Mouse (Mus musculus) kidney, embryonic 16.5 days (tissue): Measurements from ENCODE around the gene Lpp. TPM values are rescaled to one million over a fixed set of nuclear protein-coding genes. Genes with fewer than 3 reads are reported as not detected.

Experiments
- ATAC-seq: fragments of 200-750 bp; cut with Nextera tagmentation; 2 replicates; pipeline ENCODE4 v1.8.0; 2017; ENCODE audit warnings: moderate TSS enrichment; ENCODE audit not compliant: low FRiP score, low TSS enrichment
- H3K27ac ChIP-seq: fragments of 300-500 bp; sonication (generic); 2 replicates; pipeline ENCODE4 v1.5.1; 2014; ENCODE audit warnings: low read length
- H3K27me3 ChIP-seq: fragments of 300-500 bp; sonication (generic); 2 replicates; pipeline ENCODE4 v1.6.1; 2014; ENCODE audit warnings: low read length, control low read depth, mixed read lengths; ENCODE audit not compliant: insufficient read depth
- H3K36me3 ChIP-seq: fragments of 300-500 bp; sonication (generic); 2 replicates; pipeline ENCODE4 v1.6.1; 2014; ENCODE audit warnings: low read length, control low read depth, mixed read lengths; ENCODE audit not compliant: insufficient read depth
- H3K4me1 ChIP-seq: fragments of 300-500 bp; sonication (generic); 2 replicates; pipeline ENCODE4 v1.6.1; 2014; ENCODE audit warnings: low read length, control low read depth, mixed read lengths; ENCODE audit not compliant: insufficient read depth
- H3K4me2 ChIP-seq: fragments of 300-500 bp; sonication (generic); replicated peaks from 2 replicates; pipeline ENCODE4 v1.6.1; 2014; ENCODE audit warnings: low read depth, low read length
- H3K4me3 ChIP-seq: fragments of 300-500 bp; sonication (generic); 2 replicates; pipeline ENCODE4 v1.5.1; 2014; ENCODE audit warnings: mild to moderate bottlenecking, low read length
- H3K9ac ChIP-seq: fragments of 300-500 bp; sonication (generic); replicated peaks from 2 replicates; pipeline ENCODE4 v1.6.1; 2014; ENCODE audit warnings: low read length
- H3K9me3 ChIP-seq: fragments of 300-500 bp; sonication (generic); 2 replicates; pipeline ENCODE4 v1.6.1; 2016; ENCODE audit warnings: low read length, control low read depth
- WGBS: fragments of 180-500 bp; shearing (Covaris S2); extraction: QIAGEN DNeasy Blood & Tissue Kit; methylation state at CpG from one replicate; pipeline ENCODE4 v1.1.7; 2014; 5-methylcytosine and 5-hydroxymethylcytosine counted together
- polyA plus RNA-seq: library from polyadenylated mRNA; unstranded; fragments of >200 nt; fragmentation: Nextera tagmentation; extraction: Ambion mirVana; gene quantifications from 2 replicates; pipeline ENCODE4 v1.2.1, GENCODE M21; 2015

The Lpp gene
- polyA plus RNA-seq, 1 experiment from 2014 or later, result 54.0 TPM

DNA sequence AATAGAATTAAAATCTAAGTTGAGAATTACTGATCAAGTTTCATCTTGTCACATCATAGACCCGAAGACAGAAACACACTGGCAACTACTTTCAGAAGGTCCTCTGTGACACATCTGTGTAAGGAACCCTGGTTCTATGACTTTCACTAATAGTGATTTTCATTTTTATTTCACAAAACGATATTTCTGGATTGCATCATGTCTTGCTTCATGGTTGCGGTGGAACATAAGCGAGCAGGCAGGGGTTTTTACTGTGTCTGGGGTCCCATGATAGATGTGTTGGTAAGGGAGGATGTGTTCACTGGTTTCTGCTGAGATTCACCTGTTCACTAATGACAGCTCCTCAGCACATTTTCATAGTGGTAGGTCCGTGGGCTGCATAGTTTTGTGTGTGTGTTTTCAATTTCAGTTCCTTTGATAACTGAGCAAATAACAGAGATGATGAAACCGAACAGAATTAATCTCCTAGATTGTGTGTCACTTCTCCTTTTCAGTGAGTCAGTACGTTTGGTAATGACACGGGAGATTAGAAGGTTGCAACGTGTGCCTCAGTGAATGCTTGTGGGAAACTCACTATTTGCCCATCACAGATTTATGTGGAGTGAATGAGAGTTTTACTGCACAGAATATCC, 466.3 kb downstream of the Lpp start:
- no peak overlapping the region for H3K27ac ChIP-seq
- H3K27me3 ChIP-seq, result no peaks in the 10 kb centered on the region
- 87% methylated on average over 9 of the region's 9 CpGs for WGBS
- no peak overlapping the region for H3K9ac ChIP-seq
- H3K4me1 ChIP-seq, result no peaks in the 10 kb centered on the region
- H3K4me3 ChIP-seq, result no peak overlapping the region
- H3K36me3 ChIP-seq, result no peaks in the 10 kb centered on the region
- ATAC-seq, result no peak
- no peak overlapping the region for H3K4me2 ChIP-seq
- H3K9me3 ChIP-seq, result no peaks in the 10 kb centered on the region

DNA sequence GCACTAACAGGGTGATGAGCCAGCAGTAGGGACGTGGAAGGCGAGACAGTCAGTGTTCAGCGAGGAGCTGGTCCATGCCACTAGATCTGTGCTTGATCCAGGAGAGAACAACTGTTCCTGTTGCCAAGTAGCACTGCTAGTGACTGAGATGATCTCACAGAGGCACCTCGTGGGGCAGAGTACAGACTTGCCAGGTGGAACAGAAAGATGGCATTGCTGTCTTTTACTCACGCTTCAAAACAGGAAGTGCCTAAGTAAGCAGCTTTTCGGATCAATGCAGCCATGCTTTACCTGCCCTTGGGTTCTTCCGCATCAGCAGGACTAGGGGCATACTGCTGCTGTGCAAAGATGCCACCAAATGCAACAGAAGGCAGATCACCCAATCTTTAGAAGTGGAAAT, 467.1 kb downstream of the Lpp start:
- Histone ChIP-seq H3K27ac (no peak overlapping the region), H3K27me3 (no peaks in the 10 kb centered on the region), H3K36me3 (no peaks in the 10 kb centered on the region), H3K9me3 (no peaks in the 10 kb centered on the region), H3K4me3 (no peak overlapping the region), H3K4me2 (no peak overlapping the region), H3K4me1 (no peaks in the 10 kb centered on the region), H3K9ac (no peak overlapping the region)
- no peak for ATAC-seq
- 80% methylated on average over 7 of the region's 7 CpGs for WGBS

DNA sequence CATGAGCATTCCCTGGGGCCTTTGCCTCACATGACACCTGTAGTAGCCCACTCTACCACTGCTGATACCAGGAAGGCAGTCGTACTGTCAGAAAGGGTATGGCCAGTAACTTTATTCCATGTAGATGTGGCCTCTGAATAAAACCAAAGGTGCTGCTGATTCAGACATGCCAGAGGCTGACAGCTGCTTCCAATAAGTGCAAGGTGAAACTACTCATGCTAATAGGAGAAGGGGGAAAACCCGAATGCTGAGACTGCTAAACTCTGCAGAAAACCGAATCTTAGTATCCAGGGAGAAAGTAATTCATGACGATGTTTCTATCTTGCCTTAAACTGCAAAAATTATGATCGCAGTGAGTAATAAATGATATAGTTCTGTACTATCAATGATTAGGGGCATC, 468.1 kb downstream of the Lpp start:
- no peaks in the 10 kb centered on the region for H3K36me3 ChIP-seq

DNA sequence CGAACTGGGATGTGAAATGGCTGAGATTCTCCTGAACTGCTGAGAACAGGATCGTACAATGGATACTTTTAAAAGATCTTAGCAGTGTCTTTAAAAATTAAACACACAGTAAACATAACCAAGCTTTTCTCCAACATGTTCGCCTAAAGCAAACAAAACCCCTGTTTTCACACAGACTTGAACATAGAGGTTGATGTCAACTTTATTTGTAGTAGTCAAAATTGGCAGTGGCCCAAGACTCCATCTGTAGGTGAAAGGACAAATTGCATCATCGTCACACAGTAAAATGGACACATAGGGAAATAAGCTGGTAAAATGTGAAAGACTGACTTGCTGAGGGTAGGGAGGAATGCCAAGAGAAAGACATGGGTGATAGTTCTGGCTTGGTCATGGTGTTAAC, 480.9 kb downstream of the Lpp start:
- ATAC-seq, result no peak

More for the DNA sequence above, 468.1 kb downstream of the Lpp start:
- no peak overlapping the region for H3K4me2 ChIP-seq
- WGBS, result 85% methylated on average over 5 of the region's 5 CpGs
- no peak overlapping the region for H3K27ac ChIP-seq
- no peak for ATAC-seq
- H3K9me3 ChIP-seq, result no peaks in the 10 kb centered on the region
- H3K27me3 ChIP-seq, result no peaks in the 10 kb centered on the region
- H3K9ac ChIP-seq, result no peak overlapping the region
- H3K4me3 ChIP-seq, result no peak overlapping the region
- no peaks in the 10 kb centered on the region for H3K4me1 ChIP-seq

DNA sequence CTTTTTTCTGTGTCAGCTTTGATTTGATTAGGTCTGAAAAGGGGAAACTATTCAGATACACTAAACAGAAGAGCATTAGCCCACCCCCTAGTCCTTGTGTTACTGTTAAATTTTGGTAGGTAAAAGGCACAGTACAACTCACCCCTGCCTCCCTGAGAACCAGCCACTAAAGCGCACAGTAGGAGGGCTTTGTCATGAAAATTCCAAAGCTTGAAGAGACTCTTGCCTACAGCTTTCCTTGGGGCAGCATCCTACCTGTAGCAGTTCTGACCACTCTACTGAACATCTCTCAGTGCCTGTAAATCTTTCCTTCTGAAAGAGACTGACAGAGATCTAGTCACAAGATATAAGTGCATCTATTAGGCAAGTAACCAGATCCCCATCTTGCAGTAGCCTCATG, 482.4 kb downstream of the Lpp start:
- H3K36me3 ChIP-seq, result peaks cover 7% of the 10 kb centered on the region
- 79% methylated on average over 1 of the region's 1 CpGs for WGBS
- ATAC-seq, result no peak

More for the DNA sequence above, 480.9 kb downstream of the Lpp start:
- Histone ChIP-seq H3K4me3 (no peak overlapping the region), H3K4me2 (no peak overlapping the region), H3K4me1 (no peaks in the 10 kb centered on the region), H3K9me3 (peaks cover 6% of the 10 kb centered on the region), H3K27ac (no peak overlapping the region), H3K36me3 (peaks cover 10% of the 10 kb centered on the region), H3K9ac (no peak overlapping the region), H3K27me3 (no peaks in the 10 kb centered on the region)
- 62% methylated on average over 4 of the region's 4 CpGs for WGBS

DNA sequence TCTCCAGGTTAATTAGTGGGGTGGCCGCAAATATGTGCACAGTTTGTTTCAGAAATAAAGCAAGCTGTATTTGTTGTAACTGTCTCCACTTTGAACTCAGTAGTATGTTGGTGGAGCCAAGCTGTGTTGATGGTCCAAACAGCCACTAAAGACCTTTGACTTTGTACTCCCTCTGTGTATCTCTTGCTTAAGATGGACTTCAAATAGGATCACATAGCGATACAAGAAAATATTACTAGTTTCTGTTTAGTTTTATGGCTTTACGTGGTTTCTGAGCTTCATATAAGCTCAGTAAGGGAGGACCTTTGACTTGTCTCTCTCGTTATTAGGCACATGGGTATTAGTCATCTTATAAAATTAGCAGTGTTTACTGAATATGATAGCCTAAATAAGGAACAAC, 485.7 kb downstream of the Lpp start:
- H3K27ac ChIP-seq, result no peak overlapping the region
- ATAC-seq, result no peak
- H3K4me3 ChIP-seq, result no peak overlapping the region
- H3K27me3 ChIP-seq, result no peaks in the 10 kb centered on the region
- 83% methylated on average over 4 of the region's 4 CpGs for whole genome bisulfite sequencing
- no peaks in the 10 kb centered on the region for H3K36me3 ChIP-seq
- no peak overlapping the region for H3K4me2 ChIP-seq
- no peaks in the 10 kb centered on the region for H3K4me1 ChIP-seq
- H3K9me3 ChIP-seq, result no peaks in the 10 kb centered on the region
- H3K9ac ChIP-seq, result no peak overlapping the region

More for the DNA sequence above, 482.4 kb downstream of the Lpp start:
- no peaks in the 10 kb centered on the region for H3K27me3 ChIP-seq
- no peak overlapping the region for H3K27ac ChIP-seq
- H3K4me2 ChIP-seq, result no peak overlapping the region
- H3K9ac ChIP-seq, result no peak overlapping the region
- no peak overlapping the region for H3K4me3 ChIP-seq
- H3K4me1 ChIP-seq, result no peaks in the 10 kb centered on the region
- H3K9me3 ChIP-seq, result peaks cover 6% of the 10 kb centered on the region

DNA sequence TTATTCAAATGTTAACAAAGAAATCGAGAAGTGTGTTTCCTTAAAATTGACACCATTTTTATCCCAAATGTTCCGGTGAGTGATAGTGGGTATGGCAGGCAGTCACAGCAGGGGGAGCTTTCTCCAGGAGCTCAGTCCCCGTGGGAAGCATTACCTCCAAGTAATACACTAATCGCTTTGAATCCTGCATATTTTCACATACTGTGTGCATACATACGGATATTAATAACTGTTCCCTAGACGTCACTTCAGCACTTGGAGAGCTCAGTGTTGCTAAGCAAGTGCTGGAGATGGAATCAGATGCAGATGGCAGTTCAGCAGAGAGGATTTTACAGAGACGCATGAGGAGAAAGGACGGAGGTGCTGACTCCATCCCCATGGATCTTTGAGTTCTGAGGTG, 487.4 kb downstream of the Lpp start:
- Histone ChIP-seq H3K4me2 (no peak overlapping the region), H3K27ac (no peak overlapping the region), H3K36me3 (no peaks in the 10 kb centered on the region), H3K9me3 (no peaks in the 10 kb centered on the region), H3K4me1 (0 out of 2 replicates have a peak, but pooled peaks cover under 1% of the 10 kb centered on the region), H3K27me3 (no peaks in the 10 kb centered on the region), H3K4me3 (no peak overlapping the region), H3K9ac (no peak overlapping the region)
- WGBS, result 66% methylated on average over 8 of the region's 8 CpGs
- no peak for ATAC-seq

DNA sequence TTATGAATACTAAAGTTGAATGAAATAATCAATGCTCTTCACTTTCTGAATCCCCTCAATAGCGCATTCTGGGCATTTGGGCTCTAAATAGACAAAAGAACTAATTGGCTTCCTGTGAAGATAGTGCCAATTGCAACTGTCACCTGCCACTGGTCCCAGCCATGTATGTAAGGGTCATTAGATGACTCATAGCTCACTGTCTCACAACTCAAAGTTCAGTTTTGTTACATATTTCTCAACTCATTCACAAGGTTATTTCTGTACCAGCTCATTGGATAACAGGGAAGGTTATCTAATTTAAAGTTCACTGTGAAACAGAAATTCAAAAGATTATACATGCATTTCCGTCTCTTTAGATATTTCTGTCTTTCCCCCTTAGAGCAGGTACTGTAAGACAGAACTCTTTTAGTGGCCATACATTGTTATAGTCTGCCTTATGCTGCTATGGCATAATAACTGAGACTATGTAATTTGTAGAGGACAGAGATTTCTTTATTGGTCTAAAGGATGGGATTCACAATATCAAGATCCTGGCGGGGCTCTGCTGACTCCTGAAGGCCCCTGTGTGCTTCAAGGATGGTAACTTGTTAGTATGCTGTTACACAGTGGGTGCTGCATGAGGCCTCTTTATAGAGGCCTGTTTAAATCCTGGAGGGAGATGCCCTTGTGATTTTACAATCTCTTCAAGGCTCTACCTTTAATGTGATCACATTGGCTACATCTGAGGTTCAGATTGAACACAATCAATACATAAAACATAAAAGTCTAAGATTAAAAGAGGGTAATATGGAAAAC, 488.9 kb downstream of the Lpp start:
- Histone ChIP-seq H3K27ac (no peak overlapping the region), H3K27me3 (no peaks in the 10 kb centered on the region), H3K36me3 (no peaks in the 10 kb centered on the region), H3K4me2 (no peak overlapping the region), H3K4me3 (no peak overlapping the region), H3K9ac (no peak overlapping the region), H3K4me1 (peaks cover 15% of the 10 kb centered on the region), H3K9me3 (no peaks in the 10 kb centered on the region)
- 94% methylated on average over 3 of the region's 3 CpGs for WGBS
- ATAC-seq, result no peak

DNA sequence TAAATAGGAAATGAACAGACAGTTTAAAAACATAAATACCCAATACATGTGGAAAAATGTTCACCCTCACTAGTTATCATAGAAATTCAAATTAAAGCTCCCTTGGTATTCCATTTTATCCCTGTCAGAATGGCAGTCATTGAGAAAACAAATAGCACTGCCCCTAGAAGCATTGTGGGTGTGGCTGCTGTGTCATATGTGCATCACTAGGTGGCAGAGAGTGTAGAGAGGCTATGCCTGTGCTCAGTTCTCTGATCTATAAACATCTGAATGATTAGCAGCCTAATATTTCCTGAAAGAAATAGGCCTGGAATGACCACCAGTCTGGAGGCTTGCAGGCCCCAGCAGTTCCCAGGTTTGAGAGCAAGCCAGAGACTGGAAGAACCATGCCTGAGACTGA, 490.7 kb downstream of the Lpp start:
- no peaks in the 10 kb centered on the region for H3K27me3 ChIP-seq
- H3K9ac ChIP-seq, result no peak overlapping the region
- H3K4me2 ChIP-seq, result no peak overlapping the region
- peaks cover 15% of the 10 kb centered on the region for H3K4me1 ChIP-seq
- H3K36me3 ChIP-seq, result no peaks in the 10 kb centered on the region
- H3K4me3 ChIP-seq, result no peak overlapping the region
- no peak overlapping the region for H3K27ac ChIP-seq
- ATAC-seq, result no peak
- no peaks in the 10 kb centered on the region for H3K9me3 ChIP-seq

DNA sequence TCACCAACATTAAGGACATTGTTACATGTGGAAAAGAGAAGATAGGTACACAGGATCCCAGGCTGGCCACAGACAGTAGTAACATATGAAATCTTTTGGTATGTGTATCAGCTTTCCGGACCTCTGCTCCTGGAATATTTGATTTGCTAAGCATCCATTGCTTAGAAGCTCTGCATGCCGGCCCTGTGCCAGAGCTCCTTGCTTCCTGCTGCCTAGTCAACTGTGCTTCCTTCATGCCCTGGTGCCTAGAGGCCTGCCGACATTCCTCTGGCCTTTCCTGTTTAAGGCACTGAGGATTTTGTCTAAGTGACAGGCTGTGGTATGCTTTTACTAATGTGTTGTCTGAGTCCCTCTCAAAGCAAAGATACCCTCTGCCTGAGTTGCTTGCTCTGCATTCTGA, 493.0 kb downstream of the Lpp start:
- H3K27ac ChIP-seq, result peak overlapping the region; percentile 2; the same call in 1 of the 2 replicates
- H3K27me3 ChIP-seq, result no peaks in the 10 kb centered on the region
- peak; percentile 54; the same call in 1 of the 2 replicates for ATAC-seq
- no peaks in the 10 kb centered on the region for H3K9me3 ChIP-seq
- H3K4me1 ChIP-seq, result peaks cover 15% of the 10 kb centered on the region
- no peak overlapping the region for H3K4me3 ChIP-seq
- H3K36me3 ChIP-seq, result 0 out of 2 replicates have a peak, but pooled peaks cover 7% of the 10 kb centered on the region
- no peak overlapping the region for H3K4me2 ChIP-seq
- H3K9ac ChIP-seq, result no peak overlapping the region
- WGBS, result 25% methylated on average over 3 of the region's 3 CpGs
